Mouse (Mus musculus): ENCODE results near the gene Plscr1.

DNA sequence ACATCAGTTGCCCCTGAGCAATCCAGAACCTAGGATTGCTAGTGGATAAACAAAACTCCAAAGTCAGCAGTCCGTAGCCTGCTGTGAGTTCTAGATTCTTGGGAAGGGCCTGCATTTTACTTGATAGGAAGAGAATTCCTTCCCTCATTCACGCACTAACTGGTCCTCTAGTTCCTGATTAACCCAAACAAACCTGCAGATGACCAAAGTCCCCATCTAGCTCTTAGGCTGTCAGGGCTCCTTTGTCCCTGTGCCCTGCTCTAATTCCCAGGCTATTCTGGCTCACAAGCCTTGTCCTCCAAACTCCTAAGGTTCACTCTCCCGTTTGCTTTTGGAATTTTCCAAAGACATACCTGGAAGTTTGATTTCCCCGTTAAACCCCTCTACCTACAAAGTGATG is 23.1 kb downstream of the Plscr1 start:
- no peak for TF ChIP-seq CTCF (IDR thresholded peaks at IDR 0.05; ENCODE audit: insufficient read depth, low read depth, low read length)
- no peak for TF ChIP-seq POLR2A (IDR thresholded peaks at IDR 0.05; ENCODE audit: insufficient read depth, low read depth, low read length)
